Mouse (Mus musculus): ENCODE data around the gene Tstd3.

Gene Tstd3

GRCm38 (mm10) chr4:21766863-21767304 lies at the start of gene Tstd3, which contains the start of gene Usp45:
TSS of gene Tstd3 (minus strand) at chr4:21767212.
TSS of gene Usp45 (plus strand) at chr4:21767156.
- DNase-seq (ENCODE audit: low read depth), result peak; percentile 81

DNA sequence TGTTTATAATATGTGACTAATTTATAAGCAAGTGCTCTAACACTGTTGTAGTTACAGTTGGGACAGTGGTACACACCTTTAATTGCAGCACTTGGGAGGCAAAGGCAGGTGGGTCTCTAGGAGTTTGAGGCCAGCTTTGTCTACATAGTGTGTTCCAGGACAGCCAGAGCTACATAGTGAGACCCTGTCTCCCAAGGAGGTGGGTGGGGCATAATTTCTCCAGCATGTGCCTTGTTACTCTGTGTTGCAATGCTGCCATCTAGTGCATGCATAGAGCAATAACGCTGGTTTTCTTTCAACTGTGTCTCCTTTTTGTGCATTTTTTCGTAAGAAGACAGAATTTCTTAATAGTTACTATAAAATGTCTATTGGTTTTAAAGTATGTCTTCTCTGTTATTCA lies 47.0 kb upstream of the Tstd3 start:
- DNase-seq (ENCODE audit: low read depth), result peak; percentile 74

GRCm38 (mm10) chr4:21812635-21813034 lies 45.6 kb upstream of the Tstd3 start:
- no peak for DNase-seq (ENCODE audit: low read depth)

DNA sequence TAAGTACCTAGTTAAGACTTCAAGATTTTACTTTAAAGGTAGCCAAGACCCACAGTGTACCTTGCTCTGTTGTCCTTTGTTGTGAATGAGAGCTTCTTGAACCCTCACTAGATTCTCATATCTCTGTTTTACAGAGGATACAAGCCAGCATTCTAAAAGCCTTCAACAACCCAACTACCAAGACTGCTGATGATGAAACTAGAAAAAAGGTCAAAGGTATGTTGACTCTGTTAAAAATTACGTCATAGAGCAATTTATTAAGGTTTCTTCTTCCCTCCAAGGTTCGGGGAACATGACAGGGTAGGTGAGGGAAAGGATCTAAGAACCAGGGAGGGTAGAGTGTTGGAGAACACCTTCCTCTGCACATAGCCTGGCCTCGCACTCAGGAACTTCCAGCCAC lies 43.6 kb upstream of the Tstd3 start:
- no peak for DNase-seq (ENCODE audit: low read depth)

DNA sequence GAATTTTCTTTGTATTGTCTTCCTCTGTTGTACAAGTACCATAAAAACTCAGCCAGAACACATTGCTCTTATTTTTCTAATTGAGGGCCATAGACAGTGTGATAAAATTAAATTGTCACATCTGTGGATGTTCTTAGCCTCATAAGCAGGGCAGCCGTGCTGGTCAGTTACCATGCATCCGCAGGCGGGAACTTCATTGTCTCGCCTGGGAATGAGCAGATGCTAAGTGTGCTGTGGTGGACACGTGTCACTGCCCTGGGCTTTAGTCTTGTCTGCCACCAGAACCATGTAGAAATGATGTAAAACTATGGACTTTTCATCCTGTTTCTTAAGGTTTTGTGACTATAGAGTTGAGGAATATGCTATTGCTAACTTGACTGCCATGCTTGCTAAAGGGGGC lies 40.2 kb upstream of the Tstd3 start:
- DNase-seq (ENCODE audit: low read depth), result no peak

DNA sequence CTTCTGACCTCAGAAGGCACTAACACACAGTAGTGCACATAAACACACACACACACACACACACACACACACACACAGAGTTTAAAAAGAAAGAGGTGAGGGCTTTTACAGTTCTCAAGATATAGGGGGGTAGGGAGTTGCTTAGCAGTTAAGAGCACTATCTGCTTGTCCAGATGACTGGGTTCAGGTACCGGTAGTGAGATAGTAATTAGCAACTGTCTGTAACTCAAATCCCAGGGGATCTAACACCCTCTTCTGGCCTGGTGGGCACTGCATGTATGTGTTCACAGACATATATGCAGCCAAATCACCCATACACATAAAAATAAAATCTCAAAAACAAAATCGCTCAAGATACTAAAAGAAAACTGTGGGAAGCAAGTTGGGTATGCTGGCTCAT lies 34.6 kb upstream of the Tstd3 start:
- no peak for DNase-seq (ENCODE audit: low read depth)

DNA sequence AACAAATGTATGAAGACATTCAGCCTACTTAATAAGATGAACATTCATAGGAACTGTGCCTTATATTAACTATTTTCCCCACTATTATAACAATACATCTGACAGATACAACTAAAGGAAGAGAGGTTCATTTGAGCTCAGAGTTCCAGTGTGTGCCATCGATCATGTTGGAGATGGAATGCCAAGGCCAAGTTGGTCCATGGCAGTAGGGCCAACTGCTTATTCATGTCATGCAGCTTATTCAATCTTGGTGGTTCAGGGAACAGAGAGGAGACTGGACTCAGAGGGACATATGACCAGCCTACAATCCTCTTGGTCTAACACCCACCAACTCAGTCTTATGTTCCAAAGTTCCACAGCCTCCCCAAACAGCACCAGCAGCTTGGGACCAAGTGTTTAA lies 34.0 kb upstream of the Tstd3 start:
- no peak for DNase-seq (ENCODE audit: low read depth)

- DNase-seq (ENCODE audit: low read depth), result no peak
These were observed 26.6 kb upstream of the Tstd3 start for GRCm38 (mm10) chr4:21793631-21794030.

DNA sequence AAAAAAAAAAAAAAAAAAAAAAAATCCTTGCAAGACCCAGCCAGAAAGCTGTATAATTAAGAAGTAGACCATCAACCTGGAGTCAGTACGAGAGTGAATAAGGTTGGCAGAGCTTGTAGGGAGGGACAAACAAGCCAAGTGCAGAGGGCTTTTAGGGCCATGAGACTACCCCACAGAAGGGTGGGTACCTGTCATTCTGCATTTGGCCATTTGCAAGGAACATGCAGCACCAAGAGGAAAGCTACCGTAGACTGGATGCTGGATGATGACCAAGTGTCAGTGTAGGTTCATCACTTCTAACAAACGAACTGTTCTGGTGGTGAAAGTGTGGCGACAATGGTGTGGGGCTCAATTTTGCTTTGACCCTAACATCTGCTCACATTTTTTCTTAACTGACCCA lies 22.8 kb upstream of the Tstd3 start:
- DNase-seq (ENCODE audit: low read depth), result no peak

DNA sequence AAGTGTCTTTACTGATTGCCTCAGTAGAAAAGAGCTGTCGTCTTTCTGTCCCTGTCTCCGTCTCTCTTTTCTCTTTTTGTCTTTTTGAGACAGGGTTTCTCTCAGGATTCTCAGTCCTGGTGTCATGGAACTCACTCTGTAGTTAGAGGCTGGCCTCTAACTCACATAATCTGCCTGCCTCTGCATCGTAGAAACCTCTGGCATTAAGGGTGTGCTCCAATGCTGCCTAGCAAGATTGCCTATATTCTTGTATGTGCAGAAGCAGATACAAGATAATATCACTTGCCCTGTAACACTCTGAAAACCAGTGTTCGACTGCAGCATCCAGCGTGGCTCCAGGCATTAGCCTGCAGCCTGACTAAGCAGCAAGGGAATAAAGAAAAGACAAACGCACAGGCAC lies 21.9 kb upstream of the Tstd3 start:
- DNase-seq (ENCODE audit: low read depth), result no peak

GRCm38 (mm10) chr4:21786268-21786667 lies 19.3 kb upstream of the Tstd3 start:
- no peak for DNase-seq (ENCODE audit: low read depth)

GRCm38 (mm10) chr4:21780816-21781726 lies 14.1 kb upstream of the Tstd3 start:
- DNase-seq (ENCODE audit: low read depth), result no peak

- peak; percentile 59 for DNase-seq (ENCODE audit: low read depth)
These were observed 9.9 kb upstream of the Tstd3 start for GRCm38 (mm10) chr4:21776946-21777265.

DNA sequence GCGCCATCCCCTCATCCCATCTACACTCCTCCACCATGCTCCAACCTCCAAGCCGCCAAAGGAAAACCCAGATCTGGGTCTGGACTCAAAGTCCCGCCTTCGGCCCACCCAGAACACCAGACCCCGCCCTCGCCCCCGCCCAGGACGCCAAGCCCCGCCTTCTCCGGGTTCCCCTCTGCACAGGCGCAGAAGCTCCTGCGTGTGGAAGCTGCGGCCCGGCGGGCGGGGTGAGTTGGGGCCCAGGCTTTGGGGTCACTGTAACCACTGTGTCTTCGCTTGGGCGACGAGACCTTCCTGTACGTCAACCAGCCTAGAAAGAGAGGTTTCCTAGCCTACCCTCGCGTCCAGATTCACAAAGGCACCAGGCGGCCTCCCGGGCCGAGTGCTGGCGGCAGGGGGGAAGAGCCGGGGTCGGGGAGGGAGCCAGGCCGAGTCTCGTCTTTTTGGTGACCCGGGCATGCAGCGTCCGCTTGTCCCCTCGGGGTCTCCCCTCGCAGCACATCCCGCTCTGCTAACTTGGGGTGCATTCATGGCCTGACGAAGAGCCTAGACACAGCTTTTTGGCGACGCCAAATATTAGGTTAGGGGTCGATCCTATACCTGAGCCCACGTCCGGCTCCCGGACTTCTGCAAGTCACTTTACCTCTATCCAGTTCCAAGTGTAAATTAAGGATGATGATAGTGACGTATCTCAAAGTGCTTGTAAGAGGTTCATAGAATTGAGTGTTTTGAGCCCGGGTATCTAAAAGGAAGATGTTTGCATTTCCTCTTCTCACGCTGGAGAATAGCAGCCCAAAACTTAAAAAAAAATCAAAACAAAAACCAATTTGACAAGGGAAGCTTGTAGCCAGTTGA lies 9.3 kb upstream of the Tstd3 start:
- DNase-seq (ENCODE audit: low read depth), result peak; percentile 90

DNA sequence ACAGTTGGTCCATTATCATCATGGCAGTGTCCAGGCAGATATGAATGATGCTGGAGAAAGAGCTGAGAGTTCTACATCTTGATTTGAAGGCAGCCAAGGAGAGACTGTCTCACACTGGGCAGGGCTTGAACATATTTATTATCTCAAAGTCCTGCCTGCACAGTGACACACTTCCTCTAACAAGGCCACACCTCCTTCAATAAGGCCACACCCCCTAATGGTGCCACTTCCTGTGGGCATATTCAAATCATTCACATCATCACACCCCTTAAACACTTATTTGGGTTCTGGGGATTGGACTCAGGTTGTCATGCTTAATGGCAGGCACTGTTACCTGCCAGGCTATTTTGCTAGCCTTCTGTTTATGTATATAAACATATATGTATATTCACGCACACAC lies 5.3 kb upstream of the Tstd3 start:
- peak; percentile 13 for DNase-seq (ENCODE audit: low read depth)

- DNase-seq (ENCODE audit: low read depth), result no peak
These were observed 4.1 kb upstream of the Tstd3 start for GRCm38 (mm10) chr4:21771064-21771463.

GRCm38 (mm10) chr4:21766171-21766862 lies 695 bp downstream of the Tstd3 start:
- DNase-seq (ENCODE audit: low read depth), result no peak

DNA sequence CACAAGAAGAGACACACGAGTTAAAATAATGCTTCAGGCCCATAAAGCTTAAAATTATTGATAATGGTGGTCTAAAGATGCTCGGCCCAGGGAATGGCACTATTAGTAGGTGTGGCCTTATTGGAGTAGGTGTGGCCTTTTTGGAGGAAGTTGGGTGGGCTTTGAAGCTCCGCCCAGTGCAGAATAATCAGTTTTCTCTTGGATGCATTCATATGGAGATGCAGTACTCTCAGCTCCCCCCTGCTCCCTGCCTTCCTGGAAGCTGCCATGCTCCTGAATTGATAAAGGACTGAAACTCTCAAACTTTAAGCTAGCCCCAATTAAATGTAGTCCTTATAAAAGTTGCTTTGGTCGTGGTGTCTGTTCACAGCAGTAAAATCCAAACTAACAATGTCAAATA lies 3.2 kb downstream of the Tstd3 start:
- no peak for DNase-seq (ENCODE audit: low read depth)

DNA sequence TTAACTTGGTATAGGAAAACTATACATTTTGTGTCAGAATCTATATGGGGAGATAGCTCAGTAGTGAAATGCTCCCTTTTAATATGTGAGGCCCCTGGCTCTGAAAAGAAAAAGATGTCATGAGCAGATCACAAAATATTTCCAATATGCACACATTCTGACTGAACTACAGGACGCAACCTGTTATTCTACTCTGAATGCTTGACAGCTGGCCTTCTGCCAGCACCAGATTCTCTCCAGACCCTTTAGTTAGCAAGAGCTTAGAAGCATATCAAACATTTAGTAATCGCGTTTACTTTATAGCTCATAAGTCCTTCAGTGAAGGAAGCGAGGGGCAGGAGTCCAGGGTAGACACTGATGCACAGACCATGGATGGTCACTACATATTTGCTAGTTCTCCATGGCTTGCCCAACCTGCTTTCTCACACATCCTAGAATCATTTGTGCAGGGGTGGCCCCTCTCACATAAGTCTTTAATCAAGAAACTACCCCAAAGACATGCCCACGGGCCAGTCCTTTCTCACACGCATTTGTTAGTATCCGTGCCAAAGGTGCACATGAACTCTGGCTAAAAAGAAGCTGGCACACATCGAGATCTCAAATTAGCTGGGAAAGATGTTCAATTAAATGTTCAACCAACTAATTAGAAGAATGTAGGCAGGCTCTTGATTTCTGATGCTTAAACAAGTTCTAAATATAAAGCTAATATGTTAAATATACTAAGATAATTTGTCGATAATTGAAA lies 5.4 kb downstream of the Tstd3 start:
- DNase-seq (ENCODE audit: low read depth), result no peak

- peak; percentile 23 for DNase-seq (ENCODE audit: low read depth)
These were observed 8.2 kb downstream of the Tstd3 start for GRCm38 (mm10) chr4:21758860-21759259.

- peak; percentile 9 for DNase-seq (ENCODE audit: low read depth)
These were observed 11.8 kb downstream of the Tstd3 start for GRCm38 (mm10) chr4:21755123-21755789.

All from naive thymus-derived CD4-positive, alpha-beta T cell, adult 2 months (primary cell).